ENCODE assay signal across 8 mouse cellular contexts in genomic region chr19:56320186-56320860, GRCm38 (mm10). TPM values are rescaled to one million over a fixed set of nuclear protein-coding genes. Genes with fewer than 3 reads are reported as not detected.
DNase-seq lines count a peak whose midpoint lies in the region; ATAC-seq lines count a peak whose summit lies in the region.

No protein-coding gene starts in this region.

- H3K27me3 ChIP-seq in intestine, embryonic 15.5 days (replicated peaks), result no peaks in the 10 kb centered on the region
- no peaks in the 10 kb centered on the region for H3K27me3 ChIP-seq in liver, embryonic 16.5 days (ENCODE audit: control insufficient read depth, insufficient read depth, low read depth, low read length)
- no peaks in the 10 kb centered on the region for H3K27me3 ChIP-seq in neural tube, embryonic 14.5 days (ENCODE audit: control insufficient read depth, insufficient read depth, low read length)

- 30% methylated on average over 26 of the region's 26 CpGs for WGBS in intestine, embryonic 15.5 days
- 36% methylated on average over 26 of the region's 26 CpGs for WGBS in liver, embryonic 16.5 days (ENCODE audit: insufficient replicate concordance)
- 16% methylated on average over 26 of the region's 26 CpGs for WGBS in neural tube, embryonic 14.5 days

- H3K36me3 ChIP-seq in intestine, embryonic 15.5 days, result no peaks in the 10 kb centered on the region
- no peaks in the 10 kb centered on the region for H3K36me3 ChIP-seq in liver, embryonic 16.5 days (ENCODE audit: control insufficient read depth, insufficient read depth)
- no peaks in the 10 kb centered on the region for H3K36me3 ChIP-seq in neural tube, embryonic 14.5 days (ENCODE audit: control insufficient read depth, insufficient read depth, low read length)

- ATAC-seq in intestine, embryonic 15.5 days, result no peak
- ATAC-seq in liver, embryonic 16.5 days (ENCODE audit: low read depth), result no peak
- ATAC-seq in neural tube, embryonic 14.5 days (ENCODE audit: low read depth), result 0 out of 2 replicates have a peak, but pooled peaks have one; percentile 21

- H3K9me3 ChIP-seq in intestine, embryonic 15.5 days, result no peaks in the 10 kb centered on the region
- H3K9me3 ChIP-seq in liver, embryonic 16.5 days (replicated peaks; ENCODE audit: control insufficient read depth, low read length), result no peaks in the 10 kb centered on the region
- H3K9me3 ChIP-seq in neural tube, embryonic 14.5 days (ENCODE audit: control insufficient read depth, low read length), result no peaks in the 10 kb centered on the region

- H3K4me2 ChIP-seq in intestine, embryonic 15.5 days (replicated peaks), result peak overlapping the region; percentile 43
- H3K4me2 ChIP-seq in liver, embryonic 16.5 days (ENCODE audit: low read depth, low read length), result peak overlapping the region; percentile 28
- H3K4me2 ChIP-seq in neural tube, embryonic 14.5 days (ENCODE audit: low read depth, low read length), result peak overlapping the region; percentile 12; the same call in 1 of the 2 replicates

- peak; percentile 78 for DNase-seq in CD4-positive, CD25-positive, alpha-beta regulatory T cell, adult 2 months (ENCODE audit: low read depth, low spot score)
- peak; percentile 68 for DNase-seq in embryo, embryonic 10 days (ENCODE audit: low spot score)
- DNase-seq in cerebellum, postnatal 25 days, result no peak
- no peak for DNase-seq in cerebellum, adult 9-11 months
- DNase-seq in heart, adult 9 months (ENCODE audit: low spot score in 2 of 2), result no peak

- no peak overlapping the region for H3K27ac ChIP-seq in intestine, embryonic 15.5 days
- H3K27ac ChIP-seq in liver, embryonic 16.5 days (ENCODE audit: low read length), result no peak overlapping the region
- H3K27ac ChIP-seq in neural tube, embryonic 14.5 days (ENCODE audit: low read depth, low read length), result no peak overlapping the region

- H3K9ac ChIP-seq in intestine, embryonic 15.5 days, result no peak overlapping the region
- H3K9ac ChIP-seq in liver, embryonic 16.5 days (ENCODE audit: low read depth, low read length), result no peak overlapping the region
- no peak overlapping the region for H3K9ac ChIP-seq in neural tube, embryonic 14.5 days (replicated peaks; ENCODE audit: low read depth, low read length)

- H3K4me1 ChIP-seq in intestine, embryonic 15.5 days (replicated peaks), result peaks cover 6% of the 10 kb centered on the region; the same call in 1 of the 2 replicates
- peaks cover 3% of the 10 kb centered on the region; the same call in 1 of the 2 replicates for H3K4me1 ChIP-seq in liver, embryonic 16.5 days (ENCODE audit: control insufficient read depth, low read depth, low read length)
- no peaks in the 10 kb centered on the region for H3K4me1 ChIP-seq in neural tube, embryonic 14.5 days (ENCODE audit: control insufficient read depth, insufficient read depth, low read length)

- no peak overlapping the region for H3K4me3 ChIP-seq in intestine, embryonic 15.5 days (replicated peaks)
- no peak overlapping the region for H3K4me3 ChIP-seq in liver, embryonic 16.5 days (ENCODE audit: low read depth, low read length)
- no peak overlapping the region for H3K4me3 ChIP-seq in neural tube, embryonic 14.5 days (ENCODE audit: low read depth, low read length)

RNA-seq across cellular contexts. Expression of gene Habp2, which starts 33.4 kb away (rescaled TPM):
- polyA plus RNA-seq in intestine, embryonic 15.5 days (2015; fragmentation: Nextera tagmentation; extraction: Ambion mirVana), result 15.2 and 19.6 TPM in 2 replicates
- polyA plus RNA-seq in liver, embryonic 16.5 days (2015; fragmentation: Nextera tagmentation; extraction: Ambion mirVana), result 71.3 and 78.4 TPM in 2 replicates
- 0.13 and 0.29 TPM in 2 replicates for polyA plus RNA-seq in neural tube, embryonic 14.5 days (2014; fragmentation: Nextera tagmentation; extraction: Ambion mirVana)

Comparison
In these comparisons a context has a peak if more than half of its experiments do, and no peak if none do; other contexts are left out.
1. DNase-seq: peak in CD4-positive, CD25-positive, alpha-beta regulatory T cell, adult 2 months (single experiment) and embryo, embryonic 10 days (single experiment); none in cerebellum, postnatal 25 days (0 of 2), cerebellum, adult 9-11 months (single experiment) and heart, adult 9 months (0 of 2).
2. RNA of gene Habp2, which starts 33.4 kb away (polyA plus RNA-seq): 71.3 to 78.4 TPM in liver, embryonic 16.5 days and 15.2 to 19.6 TPM in intestine, embryonic 15.5 days; 0.13 to 0.29 TPM in neural tube, embryonic 14.5 days; every median in the first group is over 10 times any median in the second.
3. Peak in every context shown above with its lines, with median percentiles within 50 percentile points of each other: H3K4me2 ChIP-seq.